Mouse (Mus musculus) hindbrain, embryonic 13.5 days (tissue): Measurements from ENCODE around the gene Klra2. TPM values are rescaled to one million over a fixed set of nuclear protein-coding genes. Genes with fewer than 3 reads are reported as not detected.

Experiments
- ATAC-seq: fragments of 200-750 bp; cut with Nextera tagmentation; 2 replicates; pipeline ENCODE4 v1.8.0; 2017; ENCODE audit warnings: moderate TSS enrichment; ENCODE audit not compliant: low FRiP score
- H3K27ac ChIP-seq: fragments of 300-500 bp; sonication (generic); 2 replicates; pipeline ENCODE4 v1.5.1; 2015; ENCODE audit warnings: inconsistent platforms, mild to moderate bottlenecking, moderate library complexity
- H3K27me3 ChIP-seq: fragments of 300-500 bp; sonication (generic); 2 replicates; pipeline ENCODE4 v1.6.1; 2015; ENCODE audit warnings: mild to moderate bottlenecking, inconsistent platforms
- H3K36me3 ChIP-seq: fragments of 300-500 bp; sonication (generic); 2 replicates; pipeline ENCODE4 v1.6.1; 2015; ENCODE audit warnings: mild to moderate bottlenecking, inconsistent platforms
- H3K4me1 ChIP-seq: fragments of 300-500 bp; sonication (generic); replicated peaks from 2 replicates; pipeline ENCODE4 v1.6.1; 2015; ENCODE audit warnings: inconsistent platforms
- H3K4me2 ChIP-seq: fragments of 300-500 bp; sonication (generic); 2 replicates; pipeline ENCODE4 v1.6.1; 2015; ENCODE audit warnings: inconsistent platforms, mild to moderate bottlenecking, moderate library complexity
- H3K4me3 ChIP-seq: fragments of 300-500 bp; sonication (generic); 2 replicates; pipeline ENCODE4 v1.5.1; 2015; ENCODE audit warnings: mild to moderate bottlenecking, inconsistent platforms
- H3K9ac ChIP-seq: fragments of 300-500 bp; sonication (generic); 2 replicates; pipeline ENCODE4 v1.6.1; 2015; ENCODE audit warnings: mild to moderate bottlenecking, inconsistent platforms
- H3K9me3 ChIP-seq: fragments of 300-500 bp; sonication (generic); 2 replicates; pipeline ENCODE4 v1.6.1; 2016; ENCODE audit warnings: inconsistent platforms
- WGBS: fragments of 180-500 bp; shearing (Covaris S2); methylation state at CpG from one replicate; pipeline ENCODE4 v1.1.7; 2015; 5-methylcytosine and 5-hydroxymethylcytosine counted together
- polyA plus RNA-seq: library from polyadenylated mRNA; unstranded; fragments of >200 nt; fragmentation: Nextera tagmentation; extraction: Ambion mirVana; gene quantifications from 2 replicates; pipeline ENCODE4 v1.2.1, GENCODE M21; 2015

The Klra2 gene
- polyA plus RNA-seq, 1 experiment from 2014 or later = not detected

DNA sequence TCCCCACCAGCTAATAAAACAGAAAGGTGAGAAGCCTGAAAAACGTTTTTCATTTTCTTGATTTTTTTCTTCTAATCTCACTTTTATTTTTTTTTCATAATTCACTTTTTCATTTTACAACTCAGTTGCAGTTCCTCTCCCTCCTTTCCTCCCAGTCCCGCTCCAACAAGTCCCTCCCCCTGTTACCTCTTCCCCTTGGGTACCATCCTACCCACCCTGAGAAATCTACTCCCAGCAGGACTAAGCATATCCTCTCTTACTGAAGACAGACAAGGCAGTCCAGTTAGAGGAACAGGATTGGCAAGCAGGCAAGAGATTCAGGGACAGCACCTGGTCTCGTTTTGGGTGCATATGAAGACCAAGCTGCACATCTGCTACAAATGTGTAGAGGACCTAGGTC lies 15.6 kb upstream of the Klra2 start:
- Histone ChIP-seq H3K4me1 (no peaks in the 10 kb centered on the region), H3K4me3 (no peak overlapping the region), H3K27me3 (no peaks in the 10 kb centered on the region), H3K27ac (no peak overlapping the region), H3K4me2 (no peak overlapping the region), H3K9me3 (no peaks in the 10 kb centered on the region), H3K36me3 (no peaks in the 10 kb centered on the region), H3K9ac (no peak overlapping the region)
- 66% methylated on average over 3 of the region's 3 CpGs for WGBS
- ATAC-seq = no peak

DNA sequence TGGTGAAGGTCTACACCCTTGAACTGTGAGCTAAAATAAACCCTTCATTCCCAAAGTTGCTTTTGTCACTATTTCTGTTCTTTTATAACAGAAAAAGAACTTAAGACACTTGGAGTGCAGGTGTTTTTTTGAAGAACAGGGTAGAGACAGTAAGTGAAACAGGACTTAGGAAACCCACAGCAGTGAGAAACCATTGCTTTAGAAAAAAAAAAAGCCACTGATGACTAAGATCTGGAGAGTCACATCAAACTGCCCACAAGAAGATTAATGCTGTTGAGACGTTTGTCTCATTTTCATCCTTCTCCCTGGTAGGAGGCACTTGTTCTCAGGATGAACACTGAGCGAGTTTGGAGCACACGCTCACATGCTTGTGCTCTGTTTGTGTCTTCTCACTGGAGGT lies 14.8 kb upstream of the Klra2 start:
- Histone ChIP-seq H3K27me3 (no peaks in the 10 kb centered on the region), H3K4me1 (no peaks in the 10 kb centered on the region), H3K4me2 (no peak overlapping the region), H3K36me3 (no peaks in the 10 kb centered on the region), H3K27ac (no peak overlapping the region), H3K9me3 (no peaks in the 10 kb centered on the region), H3K9ac (no peak overlapping the region), H3K4me3 (no peak overlapping the region)
- 78% methylated on average over 3 of the region's 3 CpGs for WGBS
- no peak for ATAC-seq

- H3K27ac ChIP-seq = no peak overlapping the region
- no peak overlapping the region for H3K9ac ChIP-seq
- H3K4me1 ChIP-seq = no peaks in the 10 kb centered on the region
- WGBS = 82% methylated on average over 2 of the region's 2 CpGs
- no peak for ATAC-seq
- no peak overlapping the region for H3K4me2 ChIP-seq
- H3K27me3 ChIP-seq = no peaks in the 10 kb centered on the region
- H3K4me3 ChIP-seq = no peak overlapping the region
- H3K36me3 ChIP-seq = no peaks in the 10 kb centered on the region
- no peaks in the 10 kb centered on the region for H3K9me3 ChIP-seq
Measured at GRCm38 (mm10) chr6:131245081-131245480, 2.1 kb downstream of the Klra2 start.

Other genes with a start within 250 kb of the Klra2 start
- gene Magohb, start 45.9 kb upstream of the Klra2 start, polyA plus RNA-seq = 49.1 and 50.0 TPM in 2 replicates
- 2.3 and 2.7 TPM in 2 replicates for gene Styk1, start 106.2 kb upstream of the Klra2 start, polyA plus RNA-seq
- gene Ybx3, start 141.1 kb upstream of the Klra2 start, polyA plus RNA-seq = 23.0 and 26.6 TPM in 2 replicates
- gene 5430401F13Rik, start 239.0 kb upstream of the Klra2 start, polyA plus RNA-seq = not detected in 2 replicates
- gene Gm6619, start 239.0 kb upstream of the Klra2 start, polyA plus RNA-seq = not detected in 2 replicates